Mouse (Mus musculus) gastrocnemius, postnatal 25 days (tissue): ENCODE results near the gene Ccdc32. TPM values are rescaled to one million over a fixed set of nuclear protein-coding genes. Genes with fewer than 3 reads are reported as not detected.

Experiments
- DNase-seq: peaks from one replicate; pipeline ENCODE4 v3.0.0; 2022
- total RNA-seq, 2 experiments: library from RNA; stranded (reverse); gene quantifications; 1 replicate in 1 of 2; 2 replicates in 1 of 2; pipeline ENCODE4 v1.2.3; 2021

The Ccdc32 gene
- total RNA-seq, 2 experiments from 2014 or later, result 3.7 to 4.8 TPM

DNA sequence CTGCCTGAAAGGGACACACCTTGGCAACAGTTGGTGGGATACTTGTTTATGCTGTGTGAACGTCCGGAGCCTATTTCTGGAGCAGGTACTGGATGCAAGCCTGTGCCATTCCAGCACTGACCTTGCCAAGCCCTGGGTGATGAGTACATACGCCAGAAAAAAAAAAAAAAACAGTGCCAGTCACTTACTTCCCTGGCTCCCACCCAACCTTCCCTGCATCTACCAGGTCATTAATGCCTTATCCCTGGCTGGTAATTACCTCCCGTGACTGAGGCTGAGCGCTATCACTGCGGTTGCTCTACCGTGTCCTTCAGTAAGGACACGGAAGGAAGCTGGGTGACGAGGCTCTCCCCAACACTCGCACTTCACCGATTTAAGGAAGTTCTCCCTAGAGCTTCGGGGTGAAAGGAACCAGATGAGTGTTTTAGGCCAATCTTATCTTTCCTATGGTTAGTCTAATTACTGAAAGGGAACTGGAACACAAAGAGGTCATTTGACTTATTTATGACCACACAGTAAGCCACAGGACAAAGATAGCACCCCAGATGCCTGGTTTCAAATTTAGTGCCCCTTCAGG is 13.5 kb downstream of the Ccdc32 start:
- peak; percentile 71 for DNase-seq

DNA sequence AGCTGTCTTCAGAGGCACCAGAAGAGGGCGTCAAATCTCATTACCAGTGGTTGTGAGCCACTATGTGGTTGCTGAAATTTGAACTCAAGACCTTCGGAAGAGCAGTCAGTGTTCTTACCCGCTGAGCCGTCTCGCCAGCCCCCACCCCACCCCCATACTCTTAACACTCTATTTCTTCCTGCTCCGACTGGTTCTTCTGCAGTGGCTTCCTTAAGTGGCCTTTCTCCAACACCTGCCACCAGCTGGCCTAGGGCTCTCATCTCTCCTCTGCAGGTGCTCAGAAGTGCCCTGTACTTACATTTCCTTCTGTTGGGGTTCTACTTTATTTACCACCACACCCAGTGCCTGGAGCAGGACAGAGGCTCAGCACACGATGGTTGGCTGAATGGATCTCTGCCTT is 14.2 kb downstream of the Ccdc32 start:
- DNase-seq, result no peak

DNA sequence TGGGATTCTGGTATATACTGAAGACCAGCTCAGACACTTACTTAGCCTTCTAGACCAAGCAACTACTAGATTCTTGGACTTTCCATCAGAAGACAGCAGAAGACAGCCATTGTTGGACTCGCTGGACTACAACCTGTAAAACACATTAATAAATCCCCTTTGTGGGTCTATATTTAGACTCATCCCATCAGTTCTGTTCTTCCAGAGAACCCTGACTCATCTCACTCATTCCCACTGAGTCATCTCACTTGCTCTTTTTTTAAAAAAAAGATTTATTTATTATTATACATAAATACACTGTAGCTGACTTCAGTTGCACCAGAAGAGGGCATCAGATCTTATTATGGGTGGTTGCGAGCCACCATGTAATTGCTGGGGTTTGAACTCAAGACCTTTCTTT is 19.8 kb downstream of the Ccdc32 start:
- DNase-seq, result no peak

DNA sequence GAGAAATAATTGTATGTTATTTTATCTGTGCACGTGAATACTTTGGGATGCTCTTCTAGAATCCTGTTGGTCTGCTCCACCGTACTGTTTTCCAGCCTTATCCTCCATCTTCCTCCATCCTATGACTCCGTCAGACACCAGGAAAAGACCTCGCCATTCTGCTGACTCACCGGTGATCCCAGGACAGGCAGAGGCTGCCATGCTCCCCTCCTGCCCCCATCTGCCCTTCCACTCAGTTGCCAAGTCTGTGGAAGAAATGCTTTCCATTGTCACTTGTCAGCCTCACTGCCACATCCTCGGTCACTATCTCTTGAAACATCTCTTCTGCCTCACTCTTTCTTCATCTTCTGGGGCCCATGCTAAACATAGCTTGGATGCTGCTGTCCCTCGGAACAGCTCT is 22.3 kb downstream of the Ccdc32 start:
- no peak for DNase-seq

DNA sequence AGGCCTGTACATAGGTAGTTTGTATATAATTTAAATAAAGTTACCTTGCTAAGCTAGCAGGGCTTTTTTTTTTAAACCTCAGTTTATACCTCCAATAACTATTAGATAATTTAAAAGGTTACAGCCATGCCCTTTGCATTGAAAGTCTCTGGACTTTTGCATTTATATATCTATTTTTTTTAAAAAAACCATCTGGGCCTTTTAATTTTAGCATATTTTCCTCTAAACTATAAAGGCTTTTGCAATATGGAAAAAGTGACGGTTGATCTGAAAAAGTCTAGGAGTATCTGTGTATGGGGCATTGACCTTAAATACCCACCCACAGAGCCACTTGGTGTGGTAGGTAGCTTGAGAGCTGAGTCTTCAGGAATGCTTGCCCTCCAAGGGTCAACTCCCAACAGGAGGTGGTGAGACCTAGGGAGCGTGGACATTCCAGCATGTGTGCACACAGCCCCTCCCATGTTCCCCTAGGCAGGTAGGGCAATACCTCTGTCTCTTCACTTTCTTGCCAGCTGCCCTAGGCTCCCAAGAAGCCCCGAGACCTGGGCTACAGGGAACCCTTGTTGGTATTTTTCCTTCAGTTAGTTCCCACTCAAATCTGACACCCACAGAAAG is 30.1 kb downstream of the Ccdc32 start:
- DNase-seq, result no peak

DNA sequence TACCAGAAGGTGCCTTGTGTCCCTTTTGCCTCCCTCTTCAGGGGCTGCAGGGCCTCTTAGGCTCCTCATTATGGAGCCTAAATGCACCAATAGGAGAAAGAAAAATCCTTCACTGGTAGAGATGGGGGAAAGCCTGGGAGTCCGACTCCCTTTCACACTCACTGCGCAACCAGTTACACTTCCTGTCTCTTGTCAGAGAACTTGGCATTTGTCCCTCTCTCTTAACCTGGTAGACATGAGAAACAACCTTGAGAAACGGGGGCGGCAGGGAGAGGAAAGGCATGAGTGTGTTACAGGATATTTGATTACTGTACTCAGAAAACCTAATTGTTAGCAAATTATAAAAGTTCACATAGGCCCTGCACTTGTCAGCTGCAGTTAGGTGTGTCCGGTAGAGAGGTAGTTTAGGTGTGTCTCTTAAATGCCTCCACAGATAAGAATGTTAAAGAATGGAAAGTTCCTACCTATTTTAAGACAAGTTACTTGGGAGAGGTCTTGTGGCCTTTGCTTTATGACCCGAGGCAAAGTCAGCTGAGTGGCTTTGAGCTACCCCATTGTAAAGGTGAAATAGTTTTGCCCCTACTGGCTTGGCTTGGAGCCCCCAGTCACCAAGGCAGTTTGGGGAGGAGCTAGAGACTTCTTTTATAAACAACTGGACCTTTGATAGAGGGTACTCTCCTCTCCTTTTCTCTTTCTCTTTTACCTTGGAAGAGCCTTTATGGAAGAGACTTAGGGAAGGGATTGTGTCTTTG is 30.9 kb downstream of the Ccdc32 start:
- no peak for DNase-seq

DNA sequence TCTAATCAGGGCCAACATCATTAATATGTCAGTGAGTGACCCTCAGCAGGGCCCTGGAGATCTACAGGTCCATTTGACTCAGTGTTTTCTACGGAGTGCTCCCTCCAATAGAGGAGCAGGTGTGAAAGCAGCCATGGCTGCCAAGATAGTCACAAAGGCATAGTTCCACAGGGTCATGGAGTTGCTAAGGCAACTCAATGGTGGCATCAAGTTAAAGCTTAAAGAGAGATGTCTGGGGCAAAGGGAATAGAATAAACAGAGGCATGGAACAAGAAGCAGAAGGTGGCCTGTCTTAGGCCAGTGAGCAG is 32.4 kb downstream of the Ccdc32 start:
- no peak for DNase-seq

DNA sequence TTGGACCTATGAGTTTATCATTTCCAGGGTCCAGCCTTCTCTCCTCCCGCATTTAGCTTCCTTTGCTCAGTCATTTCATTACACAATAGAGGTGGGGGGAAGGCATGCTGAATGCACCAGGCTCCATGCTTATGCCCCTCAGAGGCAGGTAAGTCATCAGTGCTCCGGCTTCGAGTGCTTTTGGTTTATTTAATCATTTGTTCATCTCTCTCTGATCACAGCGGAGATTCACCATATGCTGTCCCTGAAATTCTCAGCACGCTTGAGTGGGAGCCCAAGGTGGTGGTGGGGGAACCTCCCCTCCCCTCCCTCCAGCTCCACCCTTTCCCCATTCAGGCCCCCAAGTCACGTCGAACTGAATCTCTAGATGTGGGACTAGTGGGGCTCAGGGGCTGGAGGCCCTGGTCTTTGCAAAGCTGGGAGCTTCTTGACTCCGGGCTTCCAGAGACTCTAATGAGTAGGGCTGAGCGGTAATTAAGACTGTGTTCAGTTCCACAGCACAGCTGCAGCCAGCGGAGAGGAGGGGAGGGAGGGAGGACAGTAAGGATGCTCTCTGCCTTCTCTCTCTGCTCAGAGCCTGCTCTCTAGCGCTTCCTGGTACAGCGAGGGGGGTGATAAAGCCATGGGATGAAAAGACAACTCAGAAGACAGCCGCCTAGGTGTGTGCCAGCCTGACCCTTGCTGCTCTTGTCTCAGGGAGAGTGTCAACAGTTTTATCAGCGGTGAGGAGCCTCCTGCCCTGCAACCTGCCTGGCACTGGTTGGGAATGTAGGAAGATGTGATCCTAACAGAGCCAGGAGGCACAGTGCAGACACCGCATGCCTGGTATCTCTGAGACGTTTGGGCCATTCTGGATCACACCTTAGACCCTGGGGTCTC is 33.0 kb downstream of the Ccdc32 start:
- no peak for DNase-seq

DNA sequence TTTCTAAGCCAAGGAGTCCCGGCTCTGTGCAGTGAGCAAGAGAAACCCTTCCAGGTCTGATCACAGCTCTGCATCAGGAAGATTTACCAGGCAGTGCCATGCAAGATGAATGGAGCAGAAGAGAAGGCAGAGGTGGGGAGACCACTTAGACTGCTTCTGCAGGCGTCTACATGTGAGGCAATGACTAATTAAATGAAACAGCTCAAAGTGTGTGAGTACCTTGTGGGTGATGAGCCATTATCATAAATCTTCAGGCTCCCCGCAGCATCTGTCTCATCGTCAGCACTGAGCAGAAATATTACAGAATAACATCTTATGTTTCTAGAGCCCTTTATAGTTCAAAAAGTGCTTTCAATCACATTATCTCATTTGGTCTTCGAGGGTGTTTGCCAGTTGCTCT is 33.7 kb downstream of the Ccdc32 start:
- no peak for DNase-seq

DNA sequence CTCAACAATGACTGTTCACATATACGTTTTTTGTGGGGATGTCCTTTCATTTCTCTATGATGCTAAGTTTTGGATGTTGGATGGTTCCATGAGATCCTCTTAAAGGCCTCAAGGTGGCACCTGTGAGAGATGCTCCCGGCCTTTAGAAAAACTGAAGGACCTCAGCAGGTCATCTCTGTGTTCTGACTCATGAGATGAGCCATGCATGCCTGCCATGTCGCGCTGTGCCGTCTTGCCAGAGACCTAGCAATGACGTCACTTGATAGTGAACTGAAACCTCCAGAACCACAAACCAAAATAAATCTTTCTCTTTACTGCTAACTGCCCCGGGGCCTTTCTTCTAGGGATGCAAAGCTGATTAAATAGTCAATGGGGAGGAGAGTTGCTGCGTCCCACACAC is 45.4 kb downstream of the Ccdc32 start:
- DNase-seq, result no peak

DNA sequence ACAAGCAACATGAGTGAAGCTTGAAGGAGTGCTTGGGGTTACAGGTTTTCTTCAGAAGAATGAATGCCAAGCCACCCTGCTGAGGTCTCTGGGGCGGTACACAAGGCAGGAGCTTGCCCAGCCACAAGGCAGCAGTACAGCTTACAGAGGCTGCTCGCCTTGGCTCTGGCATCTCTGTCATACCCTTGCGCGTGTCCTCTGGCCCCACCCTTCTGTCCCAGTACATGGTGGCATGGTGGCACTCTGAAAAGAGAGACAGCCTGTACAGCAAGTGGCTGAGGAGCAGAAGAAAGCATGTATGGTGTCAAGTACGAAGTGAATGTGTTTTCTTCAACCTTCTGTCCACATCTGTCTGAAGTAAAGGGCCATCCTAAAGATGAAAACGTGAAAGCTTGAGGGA is 48.4 kb downstream of the Ccdc32 start:
- no peak for DNase-seq

DNA sequence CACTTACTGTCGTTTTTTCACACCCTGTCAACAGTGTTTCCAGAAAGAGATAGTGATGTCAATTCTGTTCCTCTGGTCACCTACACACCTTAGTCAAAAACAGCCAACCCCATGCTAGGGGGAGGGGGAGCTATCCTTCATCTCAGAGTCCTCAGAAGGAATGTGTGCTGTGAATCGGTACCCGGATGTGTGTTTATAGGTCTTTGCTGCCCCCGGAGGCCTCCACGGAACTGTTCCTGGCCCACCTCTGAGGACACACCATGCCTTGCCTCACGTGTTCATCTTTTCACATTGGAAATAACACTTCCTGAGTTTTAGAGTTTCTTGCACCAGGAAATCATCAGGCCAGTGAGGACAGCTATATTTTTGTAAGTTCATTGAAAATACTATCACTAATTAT is 51.1 kb downstream of the Ccdc32 start:
- no peak for DNase-seq

DNA sequence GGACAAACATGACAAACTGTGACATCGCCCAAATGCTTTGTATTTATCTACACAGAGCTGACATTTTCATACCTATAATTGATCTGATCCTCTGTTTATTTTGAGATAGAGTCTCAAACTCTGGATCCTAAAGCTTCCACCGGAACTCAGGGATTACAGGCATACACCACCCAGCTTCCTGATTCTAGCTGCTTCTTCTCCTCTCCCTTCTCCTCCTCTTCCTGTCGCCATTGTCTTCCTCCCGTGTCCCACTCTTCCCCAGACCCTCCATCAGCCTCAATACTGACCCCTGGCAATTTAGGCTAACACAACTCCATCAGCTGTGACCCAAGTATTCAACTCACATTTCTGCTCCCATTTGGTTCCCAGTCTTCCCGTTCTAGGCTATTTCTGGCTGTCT is 52.3 kb downstream of the Ccdc32 start:
- no peak for DNase-seq

DNA sequence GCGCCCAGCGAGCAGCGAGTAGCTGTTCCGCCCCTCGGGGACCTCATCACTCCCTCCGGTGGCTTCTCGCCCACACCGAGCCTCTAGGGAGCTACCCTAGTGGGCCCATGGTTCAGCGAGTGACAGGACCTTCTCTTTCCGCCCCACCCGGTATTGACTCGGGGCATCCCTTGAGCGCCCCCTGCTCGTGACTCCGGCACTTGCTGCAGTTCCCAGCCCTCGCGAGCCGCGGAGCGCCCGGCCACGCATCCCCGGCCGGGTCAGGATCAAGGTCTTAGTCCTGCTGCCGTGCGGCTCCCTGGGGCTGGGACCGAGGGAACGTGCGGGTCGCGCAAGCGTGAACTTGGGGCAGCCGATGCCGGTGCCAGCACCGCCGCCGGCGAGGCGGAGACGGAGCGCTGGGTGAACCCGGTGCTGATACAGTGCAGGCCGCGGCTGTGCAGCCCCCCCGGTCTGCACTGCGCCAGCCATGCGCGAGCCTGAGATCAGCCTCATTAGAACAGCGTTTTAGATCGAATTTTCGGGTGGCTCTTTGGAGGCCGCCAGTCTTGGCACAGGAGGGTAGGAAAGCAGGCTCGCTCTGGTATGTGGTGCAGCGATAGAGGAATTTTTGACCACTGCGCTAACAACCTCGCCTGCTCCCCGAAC is 52.8 kb downstream of the Ccdc32 start:
- peak; percentile 81 for DNase-seq

DNA sequence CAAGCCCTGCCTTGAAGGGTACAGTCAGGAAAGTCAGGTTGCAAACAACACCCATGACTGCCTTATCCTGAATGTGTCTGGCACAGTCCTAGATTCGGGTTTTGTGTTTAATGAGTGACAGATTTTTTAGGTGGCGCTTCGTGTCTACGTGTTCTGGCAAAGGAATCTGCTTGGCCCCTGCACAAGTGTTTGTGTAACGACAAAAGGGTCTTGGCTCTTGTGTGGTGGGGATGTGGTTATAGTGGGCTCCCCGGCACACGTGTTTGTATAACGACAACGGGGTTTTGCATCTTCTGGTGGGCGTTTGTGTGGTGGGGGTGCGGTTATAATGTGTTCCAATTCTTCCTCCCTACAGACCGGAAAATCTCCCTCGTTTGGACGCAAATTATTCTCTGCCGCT is 53.3 kb downstream of the Ccdc32 start:
- no peak for DNase-seq

DNA sequence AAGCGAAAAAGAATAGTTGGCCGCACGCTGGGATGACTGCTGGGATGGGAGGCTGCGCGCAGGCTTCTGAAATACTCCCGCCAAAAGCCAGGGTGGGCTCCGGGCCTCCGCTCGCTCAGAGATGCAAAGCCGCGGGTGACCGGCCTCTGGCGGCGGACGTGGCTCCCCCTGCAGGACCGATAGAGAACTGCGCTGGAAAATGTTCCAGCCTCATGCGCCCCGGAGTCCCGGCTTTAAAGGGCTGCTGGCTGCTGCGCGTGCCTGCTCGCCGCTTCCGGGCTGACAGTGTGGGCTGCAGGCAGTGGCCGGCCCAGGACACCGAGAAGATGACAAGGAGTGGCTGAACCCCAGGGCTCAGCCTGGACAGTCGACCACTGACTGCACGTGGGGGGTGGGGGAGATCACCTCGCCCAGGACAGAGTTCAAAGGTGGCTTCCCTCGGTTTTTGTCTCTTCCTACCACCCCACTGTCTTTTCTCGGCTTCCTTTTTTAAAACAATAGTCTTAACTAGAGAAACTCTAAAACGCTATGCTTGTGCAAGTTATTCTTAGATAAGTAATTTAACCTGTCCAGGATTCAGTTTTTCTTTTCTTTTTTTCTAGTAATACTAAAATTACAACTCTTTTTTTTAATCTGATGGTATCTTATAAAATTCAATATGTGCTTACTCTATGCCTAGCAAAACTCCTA is 56.4 kb downstream of the Ccdc32 start:
- peak; percentile 80 for DNase-seq

DNA sequence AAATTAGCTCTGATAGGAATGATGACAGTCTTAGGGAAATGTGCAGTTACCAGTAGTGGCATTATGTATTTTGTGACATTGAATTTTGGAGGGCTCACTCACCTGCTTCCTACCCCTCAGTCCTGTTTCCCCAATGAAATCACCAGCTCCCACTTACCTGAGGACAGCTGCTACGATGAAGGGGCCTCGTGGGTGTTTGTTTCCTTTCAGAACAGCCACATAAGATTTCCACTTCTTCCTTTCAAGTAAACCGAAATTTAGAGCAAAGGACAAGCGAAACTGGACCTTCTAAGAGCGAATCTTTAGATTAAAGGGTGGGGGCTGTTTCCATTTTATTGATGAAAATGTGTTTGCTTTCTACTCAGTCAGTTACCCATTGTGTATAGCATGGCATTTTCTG is 57.1 kb downstream of the Ccdc32 start:
- no peak for DNase-seq

DNA sequence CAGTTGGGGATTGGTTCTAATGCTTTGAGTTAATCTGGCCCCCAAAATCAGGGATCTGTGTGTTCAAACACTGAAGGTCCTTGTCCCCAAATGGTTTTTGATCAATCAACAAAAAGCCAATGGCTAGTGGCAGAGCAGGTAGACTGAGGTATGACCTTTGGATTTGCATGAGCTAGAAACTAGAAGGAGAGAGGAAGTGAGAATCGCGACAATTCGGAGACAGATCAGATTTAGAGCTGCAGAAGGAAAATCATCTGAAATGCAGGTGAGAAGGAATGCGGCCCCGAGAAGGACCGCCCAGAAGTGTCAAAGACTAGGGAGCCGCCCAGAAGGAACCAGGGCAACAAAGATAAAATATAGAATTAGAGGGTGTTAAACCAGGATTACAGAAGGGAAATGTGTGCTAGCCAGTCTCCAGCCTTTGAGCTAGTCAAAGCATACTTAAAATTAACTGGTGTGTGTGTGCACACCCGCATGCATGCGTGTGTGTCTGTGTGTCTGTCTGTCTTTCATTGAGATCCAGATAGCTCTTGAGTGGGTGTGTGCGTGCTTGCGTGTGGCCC is 59.5 kb downstream of the Ccdc32 start:
- DNase-seq, result no peak
